Mouse (Mus musculus): Measurements from ENCODE around the gene Arhgap18. TPM values are rescaled to one million over a fixed set of nuclear protein-coding genes. Genes with fewer than 3 reads are reported as not detected.

The Arhgap18 gene
- total and polyA plus RNA-seq, 2 experiments from 2014 or later: 31.7 to 32.5 TPM

DNA sequence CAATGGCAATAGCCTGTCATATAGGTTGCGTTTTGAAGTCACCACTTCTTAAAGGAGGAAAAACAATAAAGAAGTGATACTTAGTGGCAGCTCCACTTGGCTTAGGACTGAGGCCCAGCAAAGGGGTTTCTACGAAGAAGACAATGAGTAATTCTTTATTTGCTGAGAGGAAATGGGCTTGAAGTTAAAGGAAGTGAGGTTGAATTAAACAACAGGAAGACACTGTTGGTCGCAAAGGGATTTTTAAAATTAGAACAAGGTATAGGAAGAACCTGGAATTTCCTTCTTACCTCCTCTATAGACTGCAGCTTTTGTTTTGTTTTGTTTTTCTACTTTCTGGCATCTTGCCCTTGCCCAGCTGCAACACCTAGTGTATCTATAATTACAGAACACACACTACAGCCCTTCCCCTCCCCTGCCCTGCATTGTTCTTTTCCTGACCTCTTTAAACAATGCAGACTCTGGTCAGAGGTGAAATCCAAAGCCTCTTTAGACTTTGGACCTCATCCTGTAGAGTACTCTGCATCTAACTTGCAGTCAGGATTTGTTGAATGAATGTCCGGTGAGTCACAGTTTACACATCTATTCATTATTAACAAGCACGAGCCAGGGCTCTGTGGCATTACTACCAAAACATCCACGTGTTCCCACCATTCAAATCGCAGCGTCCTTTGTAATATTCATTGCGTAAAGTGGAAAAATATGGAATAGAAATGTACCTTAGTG is 75.4 kb downstream of the Arhgap18 start:
- Histone ChIP-seq H3K4me3 (ENCODE audit: low read depth, low read length) (no peak overlapping the region), H3K36me3 (replicated peaks; ENCODE audit: control insufficient read depth, insufficient read depth, low read length) (no peaks in the 10 kb centered on the region), H3K27me3 (ENCODE audit: control insufficient read depth, insufficient read depth, low read length) (no peaks in the 10 kb centered on the region), H3K9ac (replicated peaks; ENCODE audit: low read depth, low read length) (no peak overlapping the region), H3K9me3 (replicated peaks; ENCODE audit: control insufficient read depth, low read length) (no peaks in the 10 kb centered on the region), H3K4me1 (ENCODE audit: control insufficient read depth, insufficient read depth) (peaks cover 30% of the 10 kb centered on the region), H3K4me2 (ENCODE audit: low read depth, low read length) (no peak overlapping the region), H3K27ac (ENCODE audit: low read depth) (peak overlapping the region; percentile 54)
- peak; percentile 86 for ATAC-seq (ENCODE audit: insufficient read depth, low read depth)
- peak; percentile 66 for DNase-seq (ENCODE audit: low spot score)
- TF ChIP-seq CTCF (IDR thresholded peaks at IDR 0.05; ENCODE audit: low read depth) (no peak), EP300 (IDR thresholded peaks at IDR 0.05; ENCODE audit: low read depth) (peak; percentile 83)
- 51% methylated on average over 9 of the region's 9 CpGs for WGBS

DNA sequence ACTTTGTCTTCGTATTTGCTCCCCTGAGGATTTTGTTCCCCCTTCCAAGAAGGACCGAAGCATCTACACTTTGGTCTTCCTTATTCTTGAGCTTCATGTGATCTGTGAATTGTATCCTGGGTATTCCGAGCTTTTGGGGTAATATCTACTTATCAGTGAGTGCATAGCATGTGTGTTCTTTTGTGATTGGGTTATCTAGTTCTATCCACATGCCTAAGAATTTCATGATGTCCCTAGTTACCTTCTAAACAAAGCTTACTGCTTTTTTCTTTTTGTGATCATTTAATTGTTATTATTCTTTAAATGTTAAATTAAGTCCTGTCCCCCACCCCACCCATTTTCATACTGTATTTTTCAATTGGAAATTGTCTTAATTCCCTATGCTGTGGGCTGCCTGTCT is 78.8 kb downstream of the Arhgap18 start:
- no peak overlapping the region for H3K4me3 ChIP-seq (ENCODE audit: low read depth, low read length)
- H3K27me3 ChIP-seq (ENCODE audit: control insufficient read depth, insufficient read depth, low read length): no peaks in the 10 kb centered on the region
- H3K4me1 ChIP-seq (ENCODE audit: control insufficient read depth, insufficient read depth): peaks cover 12% of the 10 kb centered on the region
- H3K27ac ChIP-seq (ENCODE audit: low read depth): no peak overlapping the region
- H3K4me2 ChIP-seq (ENCODE audit: low read depth, low read length): no peak overlapping the region
- no peaks in the 10 kb centered on the region for H3K9me3 ChIP-seq (replicated peaks; ENCODE audit: control insufficient read depth, low read length)
- no peak for DNase-seq (ENCODE audit: low spot score)
- no peaks in the 10 kb centered on the region for H3K36me3 ChIP-seq (replicated peaks; ENCODE audit: control insufficient read depth, insufficient read depth, low read length)
- WGBS: 84% methylated on average over 3 of the region's 3 CpGs
- ATAC-seq (ENCODE audit: insufficient read depth, low read depth): no peak
- no peak for TF ChIP-seq EP300 (IDR thresholded peaks at IDR 0.05; ENCODE audit: low read depth)
- H3K9ac ChIP-seq (replicated peaks; ENCODE audit: low read depth, low read length): no peak overlapping the region

DNA sequence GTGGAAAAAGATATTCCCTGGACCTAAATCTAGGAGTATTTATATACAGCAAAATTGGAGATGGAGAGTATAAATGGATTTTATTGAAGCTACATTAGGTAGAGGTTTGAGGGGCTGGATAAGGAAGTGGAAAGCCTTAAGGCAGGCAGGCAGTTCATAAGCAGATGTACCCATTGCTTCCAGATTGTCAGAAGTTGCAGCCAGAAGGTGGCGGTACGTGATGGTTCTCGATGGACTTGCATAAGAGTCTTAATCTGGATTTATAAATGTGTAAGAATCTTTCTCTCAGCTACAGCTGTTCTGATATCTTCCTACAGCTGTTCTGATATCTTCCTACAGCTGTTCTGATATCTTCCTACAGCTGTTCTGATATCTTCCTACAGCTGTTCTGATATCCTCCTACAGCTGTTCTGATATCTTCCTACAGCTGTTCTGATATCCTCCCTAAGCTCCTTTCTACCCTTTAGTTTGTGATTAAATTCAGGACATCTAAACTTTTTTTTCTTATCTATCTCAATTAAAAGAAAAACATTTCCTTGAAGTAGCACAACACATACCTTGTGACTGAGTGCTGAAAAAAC is 79.5 kb downstream of the Arhgap18 start:
- WGBS: 81% methylated on average over 3 of the region's 3 CpGs
- H3K4me3 ChIP-seq (ENCODE audit: low read depth, low read length): no peak overlapping the region
- no peaks in the 10 kb centered on the region for H3K36me3 ChIP-seq (replicated peaks; ENCODE audit: control insufficient read depth, insufficient read depth, low read length)
- no peaks in the 10 kb centered on the region for H3K27me3 ChIP-seq (ENCODE audit: control insufficient read depth, insufficient read depth, low read length)
- no peak for ATAC-seq (ENCODE audit: insufficient read depth, low read depth)
- H3K4me1 ChIP-seq (ENCODE audit: control insufficient read depth, insufficient read depth): peaks cover 9% of the 10 kb centered on the region
- no peak overlapping the region for H3K27ac ChIP-seq (ENCODE audit: low read depth)
- H3K4me2 ChIP-seq (ENCODE audit: low read depth, low read length): no peak overlapping the region
- no peak for DNase-seq (ENCODE audit: low spot score)
- TF ChIP-seq EP300 (IDR thresholded peaks at IDR 0.05; ENCODE audit: low read depth): no peak
- TF ChIP-seq CTCF (IDR thresholded peaks at IDR 0.05; ENCODE audit: low read depth): no peak
- H3K9me3 ChIP-seq (replicated peaks; ENCODE audit: control insufficient read depth, low read length): no peaks in the 10 kb centered on the region
- H3K9ac ChIP-seq (replicated peaks; ENCODE audit: low read depth, low read length): no peak overlapping the region

DNA sequence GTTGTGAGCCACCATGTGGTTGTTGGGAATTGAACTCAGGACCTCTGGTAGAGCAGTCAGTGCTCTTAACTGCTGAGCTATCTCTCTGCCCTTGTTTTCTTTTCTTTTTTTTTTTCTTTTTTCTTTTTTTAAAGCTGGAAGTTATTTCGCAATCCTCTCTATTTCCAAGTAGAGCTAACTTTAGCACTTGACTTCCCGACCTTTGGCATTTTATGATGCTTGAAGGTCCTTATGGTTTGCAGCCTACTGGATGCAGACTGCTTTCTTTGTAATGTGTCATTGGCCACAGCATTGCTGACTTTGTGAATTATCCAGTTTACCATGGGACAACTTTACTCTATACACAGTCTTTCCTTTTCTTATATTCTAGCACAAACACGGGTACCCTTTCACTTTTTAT is 80.2 kb downstream of the Arhgap18 start:
- 72% methylated on average over 3 of the region's 3 CpGs for WGBS
- no peak overlapping the region for H3K4me2 ChIP-seq (ENCODE audit: low read depth, low read length)
- H3K4me3 ChIP-seq (ENCODE audit: low read depth, low read length): no peak overlapping the region
- H3K9ac ChIP-seq (replicated peaks; ENCODE audit: low read depth, low read length): no peak overlapping the region
- no peaks in the 10 kb centered on the region for H3K27me3 ChIP-seq (ENCODE audit: control insufficient read depth, insufficient read depth, low read length)
- no peaks in the 10 kb centered on the region for H3K36me3 ChIP-seq (replicated peaks; ENCODE audit: control insufficient read depth, insufficient read depth, low read length)
- TF ChIP-seq CTCF (IDR thresholded peaks at IDR 0.05; ENCODE audit: low read depth) (no peak), EP300 (IDR thresholded peaks at IDR 0.05; ENCODE audit: low read depth) (no peak)
- no peak overlapping the region for H3K27ac ChIP-seq (ENCODE audit: low read depth)
- H3K9me3 ChIP-seq (replicated peaks; ENCODE audit: control insufficient read depth, low read length): no peaks in the 10 kb centered on the region
- peaks cover 8% of the 10 kb centered on the region for H3K4me1 ChIP-seq (ENCODE audit: control insufficient read depth, insufficient read depth)
- no peak for DNase-seq (ENCODE audit: low spot score)
- no peak for ATAC-seq (ENCODE audit: insufficient read depth, low read depth)

DNA sequence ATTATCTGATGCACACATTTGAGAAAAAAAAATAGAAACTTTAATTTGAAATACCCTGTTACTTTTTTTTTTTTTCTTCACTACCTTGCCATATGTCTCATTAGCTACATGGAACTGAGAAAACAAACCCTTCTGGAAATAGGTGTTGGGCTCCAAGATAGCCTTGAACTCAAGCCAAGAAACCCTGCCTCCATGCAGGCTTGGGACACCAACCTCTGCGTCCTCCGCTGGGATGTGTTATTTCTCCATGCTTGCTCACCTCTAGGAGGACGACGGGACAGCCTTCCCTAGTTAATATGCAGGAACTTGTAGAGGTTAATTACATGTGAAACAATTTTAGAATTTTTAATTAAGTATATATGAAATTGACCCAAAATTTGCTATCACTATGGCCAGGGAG is 96.1 kb downstream of the Arhgap18 start:
- TF ChIP-seq EP300 (IDR thresholded peaks at IDR 0.05; ENCODE audit: low read depth) (no peak), CTCF (IDR thresholded peaks at IDR 0.05; ENCODE audit: low read depth) (no peak)
- 76% methylated on average over 4 of the region's 4 CpGs for WGBS
- H3K27ac ChIP-seq (ENCODE audit: low read depth): no peak overlapping the region

DNA sequence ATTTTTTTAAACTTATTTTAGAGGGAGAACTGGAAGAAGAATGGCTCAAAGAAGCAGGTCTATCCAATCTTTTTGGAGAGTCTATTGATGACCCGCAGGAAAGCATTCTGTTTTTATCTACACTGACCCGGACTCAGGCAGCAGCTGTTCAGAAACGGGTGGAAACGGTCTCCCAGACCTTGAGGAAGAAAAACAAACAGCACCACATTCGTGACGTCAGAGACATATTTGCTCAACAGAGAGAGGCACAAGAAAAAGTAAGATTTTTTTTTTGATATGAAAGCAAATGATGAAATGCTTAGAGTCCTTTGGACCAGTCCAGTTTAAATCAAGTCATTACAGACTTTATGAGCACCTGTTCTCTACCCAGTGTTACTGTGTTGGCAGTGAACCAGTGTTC is 96.6 kb downstream of the Arhgap18 start:
- H3K27me3 ChIP-seq (ENCODE audit: control insufficient read depth, insufficient read depth, low read length): no peaks in the 10 kb centered on the region
- H3K9ac ChIP-seq (replicated peaks; ENCODE audit: low read depth, low read length): no peak overlapping the region
- no peaks in the 10 kb centered on the region for H3K4me1 ChIP-seq (ENCODE audit: control insufficient read depth, insufficient read depth)
- DNase-seq (ENCODE audit: low spot score) (no peak), ATAC-seq (ENCODE audit: insufficient read depth, low read depth) (no peak)
- WGBS: 55% methylated on average over 6 of the region's 6 CpGs
- no peaks in the 10 kb centered on the region for H3K9me3 ChIP-seq (replicated peaks; ENCODE audit: control insufficient read depth, low read length)
- H3K4me2 ChIP-seq (ENCODE audit: low read depth, low read length): no peak overlapping the region
- H3K4me3 ChIP-seq (ENCODE audit: low read depth, low read length): no peak overlapping the region
- H3K36me3 ChIP-seq (replicated peaks; ENCODE audit: control insufficient read depth, insufficient read depth, low read length): peaks cover 49% of the 10 kb centered on the region
- TF ChIP-seq CTCF (IDR thresholded peaks at IDR 0.05; ENCODE audit: low read depth): no peak
- no peak for TF ChIP-seq EP300 (IDR thresholded peaks at IDR 0.05; ENCODE audit: low read depth)
- H3K27ac ChIP-seq (ENCODE audit: low read depth): no peak overlapping the region

More for the DNA sequence above, 96.1 kb downstream of the Arhgap18 start:
- no peak for DNase-seq (ENCODE audit: low spot score)
- Histone ChIP-seq H3K4me1 (ENCODE audit: control insufficient read depth, insufficient read depth) (no peaks in the 10 kb centered on the region), H3K9me3 (replicated peaks; ENCODE audit: control insufficient read depth, low read length) (no peaks in the 10 kb centered on the region), H3K27me3 (ENCODE audit: control insufficient read depth, insufficient read depth, low read length) (no peaks in the 10 kb centered on the region), H3K36me3 (replicated peaks; ENCODE audit: control insufficient read depth, insufficient read depth, low read length) (peaks cover 49% of the 10 kb centered on the region), H3K4me2 (ENCODE audit: low read depth, low read length) (no peak overlapping the region), H3K4me3 (ENCODE audit: low read depth, low read length) (no peak overlapping the region), H3K9ac (replicated peaks; ENCODE audit: low read depth, low read length) (no peak overlapping the region)
- ATAC-seq (ENCODE audit: insufficient read depth, low read depth): no peak
